Mouse (Mus musculus) adrenal gland, postnatal 36 days (tissue): Measurements from ENCODE around the gene Cd6. TPM values are rescaled to one million over a fixed set of nuclear protein-coding genes. Genes with fewer than 3 reads are reported as not detected.

Source experiments
- DNase-seq, 2 experiments: peaks; one replicate each; pipeline ENCODE4 v3.0.0; 2021; ENCODE audit warnings: mixed read lengths in 1 of 2
- total RNA-seq, 2 experiments: library from RNA; stranded (reverse); gene quantifications; 2 replicates each; pipeline ENCODE4 v1.2.3; 2021

Cd6 gene
- total RNA-seq, 2 experiments from 2014 or later = 0.17 TPM; not detected in 1

DNA sequence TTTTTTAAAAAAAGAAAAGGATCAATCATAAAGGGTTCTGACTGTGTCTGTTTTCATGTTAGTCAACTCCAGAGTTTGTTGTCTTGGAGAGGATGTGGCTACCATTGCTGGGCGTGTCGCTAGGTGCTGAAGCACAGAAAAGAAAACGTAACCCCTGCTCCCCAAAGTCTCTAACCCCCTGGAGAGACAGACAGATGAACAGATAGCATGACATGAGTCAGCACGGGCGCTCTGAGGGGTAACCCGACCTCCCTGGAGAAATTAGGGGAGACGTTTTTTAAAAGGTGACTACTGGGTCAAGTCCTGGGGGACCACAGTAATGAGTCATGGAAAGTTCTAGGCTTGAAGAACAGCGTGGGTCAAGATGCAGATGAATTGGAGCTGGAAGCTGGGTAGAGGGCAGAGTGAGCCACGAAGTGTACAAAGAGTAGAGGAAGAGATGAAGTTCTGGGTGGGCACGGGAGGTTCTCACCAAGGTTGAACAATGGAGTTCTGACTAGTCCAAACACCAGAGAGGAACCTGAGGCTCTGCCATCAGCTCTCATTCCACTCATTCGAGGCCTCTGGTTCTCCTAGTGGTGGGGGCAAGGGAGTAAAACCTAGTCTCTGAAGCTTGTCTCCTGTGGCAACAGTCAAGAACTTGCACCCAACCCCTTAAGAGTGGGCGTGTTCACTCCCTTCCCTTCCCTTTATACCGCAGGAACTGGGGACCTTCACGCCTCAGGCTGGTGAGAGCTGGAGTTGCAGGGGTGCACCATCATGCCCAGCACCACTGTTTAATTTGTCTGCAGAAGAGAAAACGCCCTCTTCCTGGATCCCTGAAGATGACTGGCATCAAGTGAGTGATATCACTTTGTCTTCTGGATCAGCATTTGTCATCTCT is 9.4 kb upstream of the Cd6 start, which contains the start of gene Slc15a3:
TSS of gene Slc15a3 (plus strand) at position 718 of the 883 bp plus-strand sequence.
- no peak for DNase-seq

GRCm38 (mm10) chr19:10835671-10836070 is 5.8 kb upstream of the Cd6 start:
- no peak for DNase-seq

- DNase-seq = no peak
Observed at GRCm38 (mm10) chr19:10833611-10834010, 3.8 kb upstream of the Cd6 start.

DNA sequence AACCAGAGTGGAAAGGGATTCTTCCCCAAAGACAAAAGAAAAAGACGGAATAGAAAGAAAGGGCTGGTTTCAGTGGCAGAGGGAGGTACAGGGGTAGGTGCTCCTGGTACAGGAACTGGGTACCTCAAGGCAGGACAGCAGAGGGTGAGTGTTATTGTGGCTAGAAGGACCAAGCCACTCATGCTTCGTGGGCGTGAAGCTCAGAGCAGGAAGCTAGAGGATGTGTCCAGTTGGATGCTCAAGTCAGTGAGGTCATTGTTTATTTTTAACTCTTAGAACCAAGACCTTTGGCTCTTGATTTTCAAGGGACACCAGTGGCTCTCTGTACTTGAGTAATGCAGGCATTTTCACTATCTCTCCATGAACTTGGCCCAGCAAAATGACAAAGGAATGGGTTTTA is 2.2 kb upstream of the Cd6 start:
- no peak for DNase-seq

- DNase-seq = peak; percentile 79 to 83
Observed at GRCm38 (mm10) chr19:10831424-10831823, 1.6 kb upstream of the Cd6 start.

DNA sequence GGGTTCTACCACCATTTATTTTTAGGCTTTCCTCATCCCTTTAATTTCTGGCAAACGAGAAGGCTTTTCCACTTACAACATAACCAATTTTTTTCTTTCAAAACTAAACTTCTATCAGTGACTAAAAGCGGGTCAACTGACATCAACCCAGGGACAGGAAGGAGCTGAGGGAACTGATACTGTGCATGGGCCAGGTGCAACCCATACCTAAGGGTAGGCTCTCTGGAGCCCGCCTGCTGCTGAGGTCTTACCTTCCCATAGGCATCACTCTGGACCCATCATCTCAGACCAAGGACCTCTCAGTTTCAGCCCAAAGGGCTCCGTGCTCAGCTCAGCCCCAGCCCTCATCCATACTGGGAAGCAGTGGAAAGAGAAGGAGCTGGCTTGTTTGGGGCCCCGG is 1.5 kb downstream of the Cd6 start:
- no peak for DNase-seq

DNA sequence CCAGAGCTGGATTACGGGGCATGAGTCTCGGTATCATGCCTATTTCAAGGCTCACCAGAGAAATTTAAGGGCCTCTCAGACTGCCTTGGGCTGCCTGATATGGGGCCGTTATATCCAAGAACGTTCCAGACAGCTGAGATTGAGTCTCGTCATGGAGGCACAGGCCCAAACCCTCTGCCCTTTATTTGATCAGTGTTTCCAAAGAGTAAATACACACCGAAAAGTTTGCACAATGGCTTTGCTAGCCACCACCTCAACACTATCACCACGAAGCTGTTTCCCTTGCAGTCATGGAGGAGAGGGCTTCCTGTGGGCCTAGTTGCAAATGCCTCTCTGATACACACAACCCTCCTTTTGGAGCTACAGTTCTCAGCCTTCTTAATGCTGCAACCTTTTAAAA is 5.8 kb downstream of the Cd6 start:
- no peak for DNase-seq

DNA sequence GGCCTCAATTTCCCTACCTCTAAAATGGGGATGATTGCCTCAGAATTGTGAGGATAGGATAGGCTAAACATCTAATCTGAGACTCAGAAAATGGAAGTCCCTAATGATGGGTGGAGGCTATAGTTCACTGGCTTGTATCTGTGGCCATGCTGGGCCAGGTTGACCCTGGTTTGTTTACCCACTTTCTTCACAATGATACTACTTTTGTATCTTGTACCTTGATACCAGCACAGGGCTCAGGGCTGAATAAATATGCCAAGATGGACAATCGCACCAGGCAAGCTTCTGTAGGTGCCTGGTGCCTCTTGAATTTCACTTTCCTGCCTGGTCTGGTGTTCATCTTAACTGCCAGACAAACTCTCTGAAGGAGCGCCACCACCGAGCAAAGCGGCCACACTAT is 7.3 kb downstream of the Cd6 start:
- no peak for DNase-seq

- DNase-seq = no peak
Observed at GRCm38 (mm10) chr19:10821319-10821718, 8.5 kb downstream of the Cd6 start.

- DNase-seq = no peak
Observed at GRCm38 (mm10) chr19:10818217-10818946, 11.5 kb downstream of the Cd6 start.

- no peak for DNase-seq
Observed at GRCm38 (mm10) chr19:10816462-10816861, 13.4 kb downstream of the Cd6 start.

DNA sequence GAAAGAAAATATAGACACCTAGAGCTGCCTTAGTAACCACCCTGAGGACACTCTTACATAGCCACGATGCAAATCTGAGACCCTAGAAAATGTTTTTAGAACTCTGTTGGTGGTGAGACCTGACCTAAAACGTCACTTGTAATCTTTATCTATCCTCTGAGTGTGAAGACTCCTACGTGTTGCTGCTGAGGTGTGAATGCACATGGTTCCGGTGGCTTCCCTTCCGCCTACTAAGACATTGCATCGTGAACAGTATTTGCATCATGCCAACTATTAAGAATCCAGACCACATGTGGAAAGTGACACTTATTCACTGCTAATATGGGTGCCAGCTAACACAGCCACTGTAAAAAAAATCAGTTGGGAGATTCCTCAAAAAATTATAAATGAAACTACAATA is 14.0 kb downstream of the Cd6 start:
- no peak for DNase-seq

DNA sequence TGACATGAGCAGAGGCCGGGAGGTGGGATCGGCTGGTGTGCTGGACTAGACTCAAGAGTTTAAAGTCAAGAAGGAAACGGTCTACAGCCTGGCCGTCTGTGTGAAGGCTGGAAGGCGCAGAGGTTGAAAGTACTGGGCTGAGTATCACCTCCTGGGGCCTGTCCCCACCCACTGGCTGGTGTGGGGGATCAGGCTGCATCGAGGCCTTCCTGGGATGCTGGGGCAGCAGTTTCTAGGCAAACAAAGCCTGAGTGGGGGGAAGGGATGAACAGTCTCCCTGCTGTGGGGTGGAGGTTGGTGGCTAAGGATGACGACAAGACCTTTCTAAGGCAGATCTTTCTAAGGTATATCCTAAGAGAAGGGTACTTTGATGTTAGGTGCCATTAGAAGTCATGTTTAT is 16.0 kb downstream of the Cd6 start:
- no peak for DNase-seq

DNA sequence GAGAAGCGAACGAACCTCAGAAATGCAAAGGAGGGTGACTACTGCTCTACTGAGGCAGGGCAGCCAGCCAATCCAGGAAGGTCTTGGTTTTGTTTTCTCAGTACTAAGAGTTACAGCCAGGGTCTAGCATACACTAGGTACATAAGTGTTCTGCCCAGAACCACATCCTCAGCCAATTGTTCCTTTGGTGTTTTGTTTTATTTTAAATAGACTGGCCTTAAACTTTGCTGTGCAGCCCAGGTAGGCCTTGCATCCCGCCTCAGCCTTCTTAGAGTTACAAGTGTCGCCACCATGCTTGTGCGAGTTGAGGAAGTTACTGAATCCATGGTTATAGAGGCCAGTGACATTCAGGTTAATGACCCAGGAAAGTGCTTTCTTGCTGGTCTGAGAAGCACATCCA is 16.8 kb downstream of the Cd6 start:
- no peak for DNase-seq

GRCm38 (mm10) chr19:10811471-10811870 is 18.4 kb downstream of the Cd6 start:
- DNase-seq = no peak

GRCm38 (mm10) chr19:10810176-10810492 is 19.7 kb downstream of the Cd6 start:
- no peak for DNase-seq

DNA sequence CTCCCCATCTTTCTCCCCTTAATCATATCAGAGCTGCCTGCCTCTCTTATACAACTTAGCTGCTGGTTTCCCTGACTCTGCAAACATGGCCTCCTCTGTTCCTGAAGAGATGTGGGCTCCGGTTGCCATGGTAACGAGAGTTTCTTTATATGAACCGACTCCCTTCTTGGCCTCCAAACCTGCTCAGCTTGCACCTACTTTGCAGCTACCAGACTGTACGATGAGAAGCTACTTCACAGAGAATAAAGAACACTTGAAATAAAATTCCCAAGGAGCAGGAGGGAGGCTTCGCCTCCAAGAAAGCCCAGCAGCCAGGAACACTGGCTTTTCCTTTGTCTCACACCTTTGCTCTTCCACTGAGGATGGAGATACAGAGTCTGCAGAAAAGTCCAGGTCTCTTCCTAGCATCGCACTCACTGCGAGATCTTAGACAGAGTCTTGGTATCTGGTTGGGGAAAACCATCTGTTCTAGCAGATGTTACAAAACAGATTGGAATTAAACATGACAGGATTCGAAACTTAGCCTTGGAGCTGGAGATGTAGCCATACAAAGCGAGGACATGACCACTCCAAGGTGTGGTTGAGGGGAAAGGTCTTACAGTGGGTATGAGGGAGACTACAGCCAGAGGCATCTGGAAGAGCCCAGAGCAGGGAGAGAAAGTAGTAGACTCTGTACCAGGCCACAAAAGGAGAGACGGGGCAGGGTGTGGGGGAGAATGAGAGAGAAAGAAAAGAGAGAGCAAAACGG is 20.3 kb downstream of the Cd6 start:
- no peak for DNase-seq

DNA sequence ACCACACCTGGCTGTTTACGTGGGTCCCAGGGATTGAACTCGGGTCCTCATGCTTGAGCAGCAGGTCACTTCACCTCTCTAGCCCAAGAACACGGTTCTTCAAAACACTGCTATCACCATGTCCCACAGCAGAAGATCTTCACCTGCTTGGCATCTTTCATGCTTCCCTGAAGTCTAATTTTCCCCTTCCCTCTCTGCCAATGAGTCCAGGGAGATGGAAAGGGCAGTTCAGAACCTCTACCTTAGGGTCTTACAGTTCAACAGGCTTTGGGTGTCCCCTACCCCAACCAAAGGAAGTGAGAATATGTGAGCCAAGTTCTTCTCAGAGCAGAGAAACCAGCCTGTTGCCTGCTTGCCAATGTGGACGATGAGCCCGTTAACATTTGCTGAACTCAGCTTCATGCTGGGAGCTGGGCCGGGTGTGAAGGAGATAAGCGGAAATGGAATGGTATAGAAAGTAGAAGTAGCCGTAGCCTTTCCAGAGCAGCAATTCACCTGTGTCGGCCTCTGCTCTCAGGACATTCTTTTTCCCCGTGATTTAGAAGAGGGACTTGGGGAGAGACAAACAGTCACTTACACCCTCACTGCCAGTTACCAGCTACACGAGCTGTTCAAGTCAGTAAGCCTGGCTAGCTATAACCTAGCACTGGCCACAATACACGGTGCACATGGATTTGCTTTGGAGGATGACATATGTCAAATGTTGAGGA is 21.2 kb downstream of the Cd6 start:
- no peak for DNase-seq

- DNase-seq = no peak
Observed at GRCm38 (mm10) chr19:10805661-10806285, 24.1 kb downstream of the Cd6 start.

- DNase-seq = peak in 1 of 2 experiments; percentile 14
Observed at GRCm38 (mm10) chr19:10804850-10805660, 24.8 kb downstream of the Cd6 start.

DNA sequence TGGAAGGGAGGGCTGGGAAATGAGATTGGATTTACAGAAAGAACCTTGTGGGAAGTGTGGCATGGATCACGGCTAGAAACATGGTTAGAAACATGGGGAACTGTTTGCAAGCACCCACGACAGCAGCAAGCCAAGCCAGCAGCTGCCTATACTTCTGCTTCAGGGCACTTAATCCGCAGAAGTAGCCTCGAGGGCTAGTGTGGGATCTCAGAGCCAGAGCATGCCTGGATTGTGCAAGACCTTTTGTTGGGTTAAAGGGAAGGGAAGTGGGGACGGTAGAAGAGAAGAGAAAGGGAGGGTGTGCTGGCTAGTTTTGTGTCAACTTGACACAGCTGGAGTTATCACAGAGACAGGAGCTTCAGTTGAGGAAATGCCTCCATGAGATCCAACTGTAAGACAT is 26.1 kb downstream of the Cd6 start:
- no peak for DNase-seq
